Mouse (Mus musculus) brain, embryonic 14.5 days (tissue): Measurements from ENCODE around the gene Prkg1.

ENCODE experiments used
- CTCF ChIP-seq: fragments of 200-500 bp; IDR thresholded peaks from 2 replicates; pipeline ENCODE4 v1.5.1; 2012; ENCODE audit warnings: inconsistent platforms, mild to moderate bottlenecking, moderate library complexity, borderline replicate concordance; ENCODE audit not compliant: insufficient read depth, insufficient read length; ENCODE audit errors: extremely low read depth
- POLR2A ChIP-seq: fragments of 200-500 bp; IDR thresholded peaks from 2 replicates; pipeline ENCODE4 v1.6.1; 2012; ENCODE audit warnings: mild to moderate bottlenecking, inconsistent platforms, borderline replicate concordance; ENCODE audit not compliant: poor library complexity, insufficient read depth, insufficient read length, severe bottlenecking; ENCODE audit errors: extremely low read depth

GRCm38 (mm10) chr19:31141905-31142304, 622.9 kb downstream of the Prkg1 start:
- TF ChIP-seq POLR2A, result no peak
- TF ChIP-seq CTCF, result no peak
